In the genomic region with DNA sequence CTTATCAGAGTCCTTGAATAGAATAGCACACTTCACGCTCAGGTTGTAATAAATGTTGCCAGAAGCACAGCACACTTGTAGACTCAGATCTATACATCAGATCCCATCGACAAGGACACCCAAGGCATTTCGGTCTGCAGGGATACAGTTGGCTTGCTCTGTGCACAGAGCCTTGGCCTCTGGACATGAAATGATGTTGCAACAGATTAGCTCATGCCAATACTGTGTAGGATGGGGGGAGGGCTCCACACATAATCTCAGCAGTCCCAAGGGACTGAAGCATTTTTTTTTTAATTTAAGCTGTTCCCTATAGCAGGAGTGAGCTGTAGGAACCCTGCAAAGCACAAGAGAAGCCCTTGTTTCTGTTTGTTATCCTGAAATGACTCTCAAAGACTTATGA, we compare ENCODE assay signal across 14 mouse cellular contexts.
"Had no signal": no experiment of that assay in that cellular context is flagged by ENCODE, and none has a peak within 500 bp of the region (broad histone marks: within the 10 kb centered on the region; RNA-seq: fewer than 3 reads in every experiment).

No protein-coding gene starts in this region.

- H3K27ac ChIP-seq: kidney, postnatal 0 days; limb, embryonic 12.5 days; liver, embryonic 13.5 days; midbrain, embryonic 12.5 days; stomach, postnatal 0 days had no signal

- DNase-seq: kidney, adult 8-10 months; kidney, postnatal 36 days; layer of hippocampus, adult 9-11 months; layer of hippocampus, postnatal 36 days; liver, embryonic 13.5 days; lung, embryonic 14.5 days; lung, postnatal 14 days; right cerebral cortex, postnatal 14 days; thymus, postnatal 4 days had no signal

- H3K4me2 ChIP-seq: limb, embryonic 12.5 days; liver, embryonic 13.5 days; lung, embryonic 14.5 days; midbrain, embryonic 12.5 days had no signal

- H3K4me1 ChIP-seq: limb, embryonic 12.5 days; liver, embryonic 13.5 days; midbrain, embryonic 12.5 days had no signal

- ATAC-seq: midbrain, embryonic 16.5 days had no signal

- H3K36me3 ChIP-seq: limb, embryonic 12.5 days; liver, embryonic 13.5 days; midbrain, embryonic 12.5 days had no signal

- H3K9me3 ChIP-seq: limb, embryonic 12.5 days; liver, embryonic 13.5 days; midbrain, embryonic 12.5 days had no signal

- H3K4me3 ChIP-seq: limb, embryonic 12.5 days; liver, embryonic 13.5 days; midbrain, embryonic 12.5 days had no signal

- H3K9ac ChIP-seq: limb, embryonic 12.5 days; liver, embryonic 13.5 days; lung, embryonic 14.5 days; midbrain, embryonic 12.5 days had no signal

- H3K27me3 ChIP-seq: limb, embryonic 12.5 days; liver, embryonic 13.5 days; midbrain, embryonic 12.5 days had no signal
